Mouse (Mus musculus): ENCODE results near the gene Ocln. TPM values are rescaled to one million over a fixed set of nuclear protein-coding genes. Genes with fewer than 3 reads are reported as not detected.
"Not testable (repeated sequence)": the region's sequence is repeated elsewhere in the genome, so short reads cannot be mapped to it uniquely, and the experiment has no call there.

Ocln gene
- total RNA-seq, 2 experiments from 2014 or later, result 0.29 to 0.54 TPM

- no peak for DNase-seq (ENCODE audit: low spot score in 2 of 2)
Observed at GRCm38 (mm10) chr13:100544220-100544662, 8.3 kb downstream of the Ocln start.

GRCm38 (mm10) chr13:100543011-100543767 is 9.3 kb downstream of the Ocln start:
- no peak for DNase-seq (ENCODE audit: low spot score in 2 of 2)

GRCm38 (mm10) chr13:100536149-100536548 is 16.4 kb downstream of the Ocln start:
- no peak for DNase-seq (ENCODE audit: low spot score in 2 of 2)

- DNase-seq (ENCODE audit: low spot score in 2 of 2), result no peak
Observed at GRCm38 (mm10) chr13:100532788-100533365, 19.6 kb downstream of the Ocln start.

- DNase-seq (ENCODE audit: low spot score in 2 of 2), result no peak
Observed at GRCm38 (mm10) chr13:100526649-100527038, 25.9 kb downstream of the Ocln start.

- DNase-seq (ENCODE audit: low spot score in 2 of 2), result no peak
Observed at GRCm38 (mm10) chr13:100525935-100526648, 26.4 kb downstream of the Ocln start.

- DNase-seq (ENCODE audit: low spot score in 2 of 2), result no peak
Observed at GRCm38 (mm10) chr13:100524896-100525295, 27.6 kb downstream of the Ocln start.

- no peak for DNase-seq (ENCODE audit: low spot score in 2 of 2)
Observed at GRCm38 (mm10) chr13:100523698-100524097, 28.8 kb downstream of the Ocln start.

GRCm38 (mm10) chr13:100521724-100522591 is 30.6 kb downstream of the Ocln start:
- no peak for DNase-seq (ENCODE audit: low spot score in 2 of 2)

- DNase-seq (ENCODE audit: low spot score in 2 of 2), result no peak
Observed at GRCm38 (mm10) chr13:100519162-100519561, 33.4 kb downstream of the Ocln start.

- DNase-seq (ENCODE audit: low spot score in 2 of 2), result no peak
Observed at GRCm38 (mm10) chr13:100518191-100518590, 34.3 kb downstream of the Ocln start.

- DNase-seq (ENCODE audit: low spot score in 2 of 2), result no peak
Observed at GRCm38 (mm10) chr13:100517652-100518153, 34.8 kb downstream of the Ocln start.

- no peak for DNase-seq (ENCODE audit: low spot score in 2 of 2)
Observed at GRCm38 (mm10) chr13:100516213-100517105, 36.1 kb downstream of the Ocln start.

GRCm38 (mm10) chr13:100512792-100513191 is 39.7 kb downstream of the Ocln start:
- no peak for DNase-seq (ENCODE audit: low spot score in 2 of 2)

- no peak for DNase-seq (ENCODE audit: low spot score in 2 of 2)
Observed at GRCm38 (mm10) chr13:100511860-100512364, 40.6 kb downstream of the Ocln start.

- no peak for DNase-seq (ENCODE audit: low spot score in 2 of 2)
Observed at GRCm38 (mm10) chr13:100511146-100511859, 41.2 kb downstream of the Ocln start.

GRCm38 (mm10) chr13:100499625-100500024 is 52.9 kb downstream of the Ocln start:
- DNase-seq (ENCODE audit: low spot score in 2 of 2), result not testable (repeated sequence)

- no peak for DNase-seq (ENCODE audit: low spot score in 2 of 2)
Observed at GRCm38 (mm10) chr13:100495337-100495736, 57.2 kb downstream of the Ocln start.

GRCm38 (mm10) chr13:100494370-100494769 is 58.1 kb downstream of the Ocln start:
- DNase-seq (ENCODE audit: low spot score in 2 of 2), result not testable (repeated sequence)
